Mouse (Mus musculus): ENCODE data around the gene Jrkl.
A peak's percentile ranks its signal among the peaks of the same experiment; 100 is the strongest.

Jrkl gene

DNA sequence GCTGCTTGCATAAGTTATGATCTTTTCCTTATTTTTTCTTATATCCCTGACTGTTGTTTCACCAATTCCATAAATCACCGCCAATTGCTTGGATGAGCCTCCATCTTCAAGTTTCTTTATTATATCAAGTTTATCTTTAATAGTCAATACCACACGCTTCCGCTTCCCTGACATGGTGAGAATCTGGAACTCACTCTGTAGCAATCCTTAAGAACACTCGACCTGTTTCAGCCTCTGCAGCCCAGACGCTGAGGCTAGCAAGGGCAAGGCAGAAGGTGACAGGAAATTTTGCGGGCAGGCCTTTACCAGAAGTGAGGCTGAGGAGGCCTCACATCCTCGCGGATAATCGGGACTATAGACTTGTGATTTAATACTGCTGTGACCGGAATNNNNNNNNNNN, at the start of gene Jrkl:
Gene Jrkl (minus strand): TSS at position 349 of the 400 bp plus-strand sequence.
- DNase-seq (ENCODE audit: low read depth): no peak

DNA sequence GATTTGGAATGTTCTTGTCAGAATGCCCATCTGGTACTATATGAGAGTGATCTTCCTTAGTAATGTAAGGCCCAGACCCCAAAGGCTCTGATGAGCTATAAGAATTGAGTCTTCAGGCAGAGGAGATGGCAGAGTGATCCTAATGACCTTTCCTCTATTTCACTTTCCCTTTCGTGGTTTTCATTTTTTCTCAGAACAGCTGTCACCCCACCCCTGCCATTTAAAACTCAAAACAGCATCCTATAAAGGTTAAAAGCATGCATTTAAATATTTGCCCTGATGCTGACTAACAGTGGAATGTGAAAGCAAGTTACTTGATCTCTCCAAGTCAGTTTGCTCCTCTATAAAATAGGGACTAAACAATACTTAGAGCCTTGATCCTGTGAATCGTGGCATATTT, 41.9 kb upstream of the Jrkl start:
- DNase-seq (ENCODE audit: low read depth): no peak

- no peak for DNase-seq (ENCODE audit: low read depth)
Measured at GRCm38 (mm10) chr9:13273219-13273618, 27.6 kb upstream of the Jrkl start.

DNA sequence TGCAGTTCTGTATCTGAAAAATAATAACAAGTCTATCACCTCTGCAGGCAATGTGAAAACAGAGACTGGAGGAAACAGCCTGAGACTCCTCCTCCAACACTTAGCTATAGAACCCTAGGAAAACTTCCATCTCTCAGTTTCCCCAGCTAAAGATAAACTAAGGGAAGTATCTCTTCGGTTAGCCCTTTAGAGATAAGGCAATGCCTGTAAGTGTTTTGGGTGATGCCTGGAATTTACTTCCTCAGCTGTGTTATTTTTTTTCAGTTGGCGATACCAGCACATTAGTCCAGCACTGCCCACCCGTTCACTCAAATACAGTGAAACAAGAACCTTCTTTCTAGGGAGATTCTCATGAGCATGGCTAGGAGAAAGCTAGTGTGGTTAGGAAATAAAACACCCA, 15.4 kb upstream of the Jrkl start:
- no peak for DNase-seq (ENCODE audit: low read depth)

GRCm38 (mm10) chr9:13258173-13258572, 12.5 kb upstream of the Jrkl start:
- no peak for DNase-seq (ENCODE audit: low read depth)

DNA sequence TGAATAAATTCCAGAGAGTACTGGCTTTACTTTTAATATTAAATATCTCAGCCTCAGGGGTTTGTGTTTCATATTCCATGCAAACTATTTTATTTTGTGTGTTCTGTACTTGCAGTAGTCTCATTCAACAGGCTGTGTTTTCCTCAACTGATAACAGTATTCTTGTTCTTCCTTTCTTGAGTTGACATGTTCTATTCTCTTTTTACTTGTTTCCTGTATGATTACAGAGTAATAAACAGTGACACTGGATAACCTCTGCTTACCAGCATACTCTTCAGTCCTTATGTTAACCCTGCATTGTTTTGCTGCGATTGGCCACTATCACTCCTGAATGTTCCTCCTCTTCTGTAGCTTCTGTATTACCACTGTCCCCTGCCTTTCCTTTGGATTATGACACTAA, 11.1 kb upstream of the Jrkl start:
- DNase-seq (ENCODE audit: low read depth): no peak

- no peak for DNase-seq (ENCODE audit: low read depth)
Measured at GRCm38 (mm10) chr9:13251251-13251650, 5.6 kb upstream of the Jrkl start.

- no peak for DNase-seq (ENCODE audit: low read depth)
Measured at GRCm38 (mm10) chr9:13248104-13248503, 2.5 kb upstream of the Jrkl start.

GRCm38 (mm10) chr9:13246815-13247638, 1.4 kb upstream of the Jrkl start, which contains the start of gene Ccdc82:
TSS of gene Ccdc82 (plus strand) at chr9:13246955.
- peak; percentile 78 for DNase-seq (ENCODE audit: low read depth)

GRCm38 (mm10) chr9:13242321-13242720, 3.3 kb downstream of the Jrkl start:
- DNase-seq (ENCODE audit: low read depth): peak; percentile 28

DNA sequence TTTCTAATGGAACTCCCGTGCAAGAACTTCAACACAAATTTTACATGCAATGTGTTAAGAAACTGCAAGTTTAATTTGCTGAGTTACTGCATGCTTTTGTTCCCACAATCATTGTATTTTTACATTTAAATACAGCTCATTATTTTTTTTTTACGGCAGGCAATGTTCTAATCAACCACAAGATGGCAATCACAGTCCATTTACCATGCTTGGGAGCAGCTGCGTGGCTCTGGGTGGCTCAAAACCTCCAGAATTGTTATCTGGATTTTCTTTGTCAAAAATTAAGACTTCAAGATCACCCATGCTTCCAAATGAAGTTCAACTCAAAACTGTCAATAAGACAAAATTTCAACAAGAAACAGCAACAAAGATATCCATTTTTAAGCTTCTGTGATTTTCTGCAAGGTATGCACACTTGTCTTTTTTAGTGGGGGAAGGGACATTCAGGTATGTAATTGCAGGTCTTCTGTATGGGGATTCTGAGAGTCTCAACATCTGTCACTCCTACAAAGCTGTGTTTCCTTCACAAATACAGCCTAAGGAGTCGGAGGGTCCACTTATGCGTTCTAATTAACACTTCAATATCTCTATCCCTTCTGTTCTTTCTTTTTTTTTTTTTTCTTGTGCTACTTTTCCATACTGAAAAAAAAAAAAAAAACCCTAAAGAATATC, 13.9 kb downstream of the Jrkl start:
- peak; percentile 31 for DNase-seq (ENCODE audit: low read depth)

DNA sequence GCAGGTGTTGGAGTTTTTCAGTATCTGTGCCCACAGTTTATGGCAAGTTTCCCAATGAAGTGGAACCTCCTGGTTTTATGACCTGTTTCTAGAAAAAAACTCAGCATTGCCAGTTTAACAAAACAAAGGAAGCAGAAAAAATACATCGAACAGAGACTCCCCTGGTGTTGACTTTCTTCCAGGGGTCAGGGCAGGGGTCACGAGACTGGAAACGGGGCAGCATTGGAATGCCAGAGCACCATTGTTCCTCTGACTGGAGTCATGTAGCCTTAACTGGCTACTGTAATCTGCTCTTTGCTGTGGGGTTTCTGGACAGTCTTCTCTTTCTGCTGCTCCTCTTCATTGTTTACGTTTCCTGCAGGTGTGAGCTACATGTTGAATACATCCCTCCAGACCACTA, 15.1 kb downstream of the Jrkl start:
- no peak for DNase-seq (ENCODE audit: low read depth)

DNA sequence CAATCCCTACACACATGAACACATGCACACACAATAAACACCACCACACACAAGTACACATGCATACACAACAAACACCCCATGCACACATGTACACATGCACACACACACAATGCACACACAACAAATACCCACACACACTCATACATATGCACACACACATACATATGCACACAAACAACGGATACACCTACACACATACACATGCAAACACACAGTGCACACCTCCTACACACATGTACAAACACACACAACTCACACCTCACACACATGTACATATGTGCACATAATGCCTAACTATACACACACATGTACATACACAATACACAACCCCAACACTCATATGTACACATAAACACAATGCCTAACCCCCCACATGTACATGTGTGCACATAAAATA, 19.8 kb downstream of the Jrkl start:
- DNase-seq (ENCODE audit: low read depth): no peak

GRCm38 (mm10) chr9:13206369-13206768, 39.3 kb downstream of the Jrkl start:
- no peak for DNase-seq (ENCODE audit: low read depth)

GRCm38 (mm10) chr9:13203681-13204080, 41.9 kb downstream of the Jrkl start:
- peak; percentile 48 for DNase-seq (ENCODE audit: low read depth)

- no peak for DNase-seq (ENCODE audit: low read depth)
Measured at GRCm38 (mm10) chr9:13203109-13203508, 42.5 kb downstream of the Jrkl start.

DNA sequence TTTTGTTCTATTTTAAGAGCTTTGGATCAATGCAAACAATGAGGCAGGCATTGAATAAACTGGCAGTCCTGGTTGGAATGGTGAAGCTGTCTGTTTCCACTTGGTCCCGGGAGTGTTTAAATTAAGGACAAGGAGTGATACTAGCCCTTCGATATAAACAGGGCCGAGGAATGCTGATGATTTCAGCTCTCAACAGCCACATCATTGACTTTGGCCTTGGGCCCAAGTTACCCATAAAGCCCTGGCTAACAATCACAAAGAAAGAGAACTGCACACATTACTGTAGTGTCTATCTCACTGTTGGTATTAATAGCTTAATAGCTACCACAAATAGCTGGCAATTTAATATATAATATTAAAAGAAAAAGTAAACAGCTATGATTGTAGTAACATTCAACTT, 45.5 kb downstream of the Jrkl start:
- no peak for DNase-seq (ENCODE audit: low read depth)

DNA sequence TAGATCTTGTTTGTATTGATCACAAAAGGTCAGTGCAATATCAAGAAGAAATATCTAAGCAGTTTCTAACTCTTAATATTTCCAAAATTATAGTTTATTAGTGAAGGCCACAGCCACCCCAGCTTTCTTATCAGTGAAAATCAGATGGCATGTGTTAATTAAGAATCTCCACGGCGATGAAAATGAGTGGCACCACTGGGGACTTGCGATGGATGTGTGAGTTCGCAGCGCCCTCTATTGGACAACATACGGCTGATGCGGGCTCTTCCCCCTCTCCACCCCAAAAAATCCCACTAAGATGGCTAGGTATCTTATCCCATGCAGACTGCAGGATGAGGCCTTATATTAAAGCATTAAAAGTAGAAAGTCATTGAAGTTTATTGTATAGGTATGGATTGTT, 49.9 kb downstream of the Jrkl start:
- DNase-seq (ENCODE audit: low read depth): peak; percentile 19

GRCm38 (mm10) chr9:13195268-13195667, 50.4 kb downstream of the Jrkl start:
- DNase-seq (ENCODE audit: low read depth): peak; percentile 20

- DNase-seq (ENCODE audit: low read depth): no peak
Measured at GRCm38 (mm10) chr9:13194619-13195018, 51.0 kb downstream of the Jrkl start.
